Mouse (Mus musculus) embryonic facial prominence, embryonic 13.5 days (tissue): ENCODE results near the gene Ola1. TPM values are rescaled to one million over a fixed set of nuclear protein-coding genes. Genes with fewer than 3 reads are reported as not detected.

Experiments used
- ATAC-seq: fragments of 200-750 bp; cut with Nextera tagmentation; 2 replicates; pipeline ENCODE4 v1.8.0; 2017; ENCODE audit warnings: low read depth; ENCODE audit not compliant: insufficient number of reproducible peaks, insufficient read depth, low FRiP score, low TSS enrichment
- H3K27ac ChIP-seq: fragments of 300-500 bp; sonication (generic); 2 replicates; pipeline ENCODE4 v1.5.1; 2015; ENCODE audit warnings: moderate library complexity, mild to moderate bottlenecking, inconsistent platforms
- H3K27me3 ChIP-seq: fragments of 300-500 bp; sonication (generic); 2 replicates; pipeline ENCODE4 v1.6.1; 2015; ENCODE audit warnings: mild to moderate bottlenecking, inconsistent platforms
- H3K36me3 ChIP-seq: fragments of 300-500 bp; sonication (generic); 2 replicates; pipeline ENCODE4 v1.6.1; 2015; ENCODE audit warnings: mild to moderate bottlenecking, inconsistent platforms
- H3K4me1 ChIP-seq: fragments of 300-500 bp; sonication (generic); 2 replicates; pipeline ENCODE4 v1.6.1; 2015; ENCODE audit warnings: inconsistent platforms
- H3K4me2 ChIP-seq: fragments of 300-500 bp; sonication (generic); 2 replicates; pipeline ENCODE4 v1.6.1; 2015; ENCODE audit warnings: moderate library complexity, mild to moderate bottlenecking, inconsistent platforms
- H3K4me3 ChIP-seq: fragments of 300-500 bp; sonication (generic); 2 replicates; pipeline ENCODE4 v1.5.1; 2015; ENCODE audit warnings: mild to moderate bottlenecking, inconsistent platforms
- H3K9ac ChIP-seq: fragments of 300-500 bp; sonication (generic); 2 replicates; pipeline ENCODE4 v1.6.1; 2015; ENCODE audit warnings: mild to moderate bottlenecking, inconsistent platforms
- H3K9me3 ChIP-seq: fragments of 300-500 bp; sonication (generic); 2 replicates; pipeline ENCODE4 v1.6.1; 2016; ENCODE audit warnings: inconsistent platforms
- WGBS: fragments of 180-500 bp; shearing (Covaris S2); methylation state at CpG from one replicate; pipeline ENCODE4 v1.1.7; 2015; ENCODE audit warnings: mixed read lengths; 5-methylcytosine and 5-hydroxymethylcytosine counted together
- polyA plus RNA-seq: library from polyadenylated mRNA; unstranded; fragments of >200 nt; fragmentation: Nextera tagmentation; extraction: Ambion mirVana; gene quantifications from 2 replicates; pipeline ENCODE4 v1.2.1, GENCODE M21; 2015

Gene Ola1
- polyA plus RNA-seq, 1 experiment from 2014 or later = 118 TPM

GRCm38 (mm10) chr2:73146111-73146510 is 72.6 kb downstream of the Ola1 start:
- H3K27me3 ChIP-seq = no peaks in the 10 kb centered on the region
- H3K27ac ChIP-seq = no peak overlapping the region
- no peak overlapping the region for H3K9ac ChIP-seq
- H3K4me1 ChIP-seq = 0 out of 2 replicates have a peak, but pooled peaks cover 3% of the 10 kb centered on the region
- no peak for ATAC-seq
- H3K4me2 ChIP-seq = no peak overlapping the region
- H3K9me3 ChIP-seq = no peaks in the 10 kb centered on the region
- 77% methylated on average over 2 of the region's 2 CpGs for WGBS
- H3K36me3 ChIP-seq = no peaks in the 10 kb centered on the region
- no peak overlapping the region for H3K4me3 ChIP-seq

GRCm38 (mm10) chr2:73143732-73144131 is 75.0 kb downstream of the Ola1 start:
- Histone ChIP-seq H3K4me3 (no peak overlapping the region), H3K4me1 (peaks cover 9% of the 10 kb centered on the region; the same call in 1 of the 2 replicates), H3K9ac (no peak overlapping the region), H3K27me3 (no peaks in the 10 kb centered on the region), H3K27ac (no peak overlapping the region), H3K9me3 (no peaks in the 10 kb centered on the region), H3K36me3 (no peaks in the 10 kb centered on the region), H3K4me2 (no peak overlapping the region)
- WGBS = 57% methylated on average over 2 of the region's 2 CpGs
- ATAC-seq = no peak

GRCm38 (mm10) chr2:73142832-73143470 is 75.8 kb downstream of the Ola1 start:
- Histone ChIP-seq H3K27me3 (no peaks in the 10 kb centered on the region), H3K9me3 (no peaks in the 10 kb centered on the region), H3K9ac (no peak overlapping the region), H3K4me1 (peaks cover 9% of the 10 kb centered on the region; the same call in 1 of the 2 replicates), H3K4me2 (no peak overlapping the region), H3K4me3 (no peak overlapping the region), H3K36me3 (no peaks in the 10 kb centered on the region), H3K27ac (no peak overlapping the region)
- 30% methylated on average over 7 of the region's 7 CpGs for WGBS
- ATAC-seq = no peak

- 85% methylated on average over 2 of the region's 2 CpGs for WGBS
These were observed 85.8 kb downstream of the Ola1 start for GRCm38 (mm10) chr2:73132897-73133296.

GRCm38 (mm10) chr2:73127686-73128085 is 91.0 kb downstream of the Ola1 start:
- no peaks in the 10 kb centered on the region for H3K27me3 ChIP-seq
- no peaks in the 10 kb centered on the region for H3K36me3 ChIP-seq
- H3K27ac ChIP-seq = no peak overlapping the region
- H3K4me1 ChIP-seq = peaks cover 16% of the 10 kb centered on the region
- no peak for ATAC-seq
- no peak overlapping the region for H3K9ac ChIP-seq
- H3K9me3 ChIP-seq = no peaks in the 10 kb centered on the region
- no peak overlapping the region for H3K4me2 ChIP-seq
- 12% methylated on average over 1 of the region's 1 CpGs for WGBS
- H3K4me3 ChIP-seq = no peak overlapping the region

More at GRCm38 (mm10) chr2:73132897-73133296, 85.8 kb downstream of the Ola1 start:
- no peaks in the 10 kb centered on the region for H3K27me3 ChIP-seq
- no peak for ATAC-seq
- no peak overlapping the region for H3K4me2 ChIP-seq
- H3K36me3 ChIP-seq = no peaks in the 10 kb centered on the region
- peaks cover under 1% of the 10 kb centered on the region; the same call in 1 of the 2 replicates for H3K4me1 ChIP-seq
- no peak overlapping the region for H3K9ac ChIP-seq
- no peaks in the 10 kb centered on the region for H3K9me3 ChIP-seq
- no peak overlapping the region for H3K4me3 ChIP-seq
- no peak overlapping the region for H3K27ac ChIP-seq

GRCm38 (mm10) chr2:73118781-73119180 is 99.9 kb downstream of the Ola1 start:
- Histone ChIP-seq H3K27me3 (no peaks in the 10 kb centered on the region), H3K9me3 (no peaks in the 10 kb centered on the region), H3K4me3 (no peak overlapping the region), H3K9ac (no peak overlapping the region), H3K27ac (no peak overlapping the region), H3K4me1 (peaks cover 6% of the 10 kb centered on the region; the same call in 1 of the 2 replicates), H3K4me2 (no peak overlapping the region), H3K36me3 (no peaks in the 10 kb centered on the region)
- WGBS = 81% methylated on average over 2 of the region's 2 CpGs
- ATAC-seq = no peak

- no peak overlapping the region for H3K4me3 ChIP-seq
- 88% methylated on average over 5 of the region's 5 CpGs for WGBS
- no peaks in the 10 kb centered on the region for H3K4me1 ChIP-seq
- no peaks in the 10 kb centered on the region for H3K27me3 ChIP-seq
- H3K4me2 ChIP-seq = no peak overlapping the region
- H3K27ac ChIP-seq = no peak overlapping the region
- no peaks in the 10 kb centered on the region for H3K36me3 ChIP-seq
- no peak overlapping the region for H3K9ac ChIP-seq
- H3K9me3 ChIP-seq = 0 out of 2 replicates have a peak, but pooled peaks cover 2% of the 10 kb centered on the region
- no peak for ATAC-seq
These were observed 111.6 kb downstream of the Ola1 start for GRCm38 (mm10) chr2:73107089-73107488.

GRCm38 (mm10) chr2:73096491-73096890 is 122.2 kb downstream of the Ola1 start:
- H3K4me1 ChIP-seq = no peaks in the 10 kb centered on the region
- H3K4me2 ChIP-seq = no peak overlapping the region
- ATAC-seq = no peak
- H3K27me3 ChIP-seq = no peaks in the 10 kb centered on the region
- no peak overlapping the region for H3K4me3 ChIP-seq
- peaks cover 10% of the 10 kb centered on the region; the same call in 1 of the 2 replicates for H3K36me3 ChIP-seq
- no peak overlapping the region for H3K9ac ChIP-seq
- no peaks in the 10 kb centered on the region for H3K9me3 ChIP-seq
- WGBS = 71% methylated on average over 3 of the region's 3 CpGs
- no peak overlapping the region for H3K27ac ChIP-seq

GRCm38 (mm10) chr2:73095300-73095699 is 123.4 kb downstream of the Ola1 start:
- Histone ChIP-seq H3K36me3 (peaks cover 10% of the 10 kb centered on the region; the same call in 1 of the 2 replicates), H3K4me3 (no peak overlapping the region), H3K4me2 (no peak overlapping the region), H3K27me3 (no peaks in the 10 kb centered on the region), H3K27ac (no peak overlapping the region), H3K4me1 (no peaks in the 10 kb centered on the region; the same call in 1 of the 2 replicates), H3K9me3 (no peaks in the 10 kb centered on the region), H3K9ac (no peak overlapping the region)
- no peak for ATAC-seq
- 76% methylated on average over 2 of the region's 2 CpGs for WGBS

- peaks cover 10% of the 10 kb centered on the region; the same call in 1 of the 2 replicates for H3K36me3 ChIP-seq
- WGBS = 85% methylated on average over 6 of the region's 6 CpGs
- H3K4me2 ChIP-seq = no peak overlapping the region
- no peaks in the 10 kb centered on the region; the same call in 1 of the 2 replicates for H3K4me1 ChIP-seq
- H3K9me3 ChIP-seq = no peaks in the 10 kb centered on the region
- no peak overlapping the region for H3K27ac ChIP-seq
- ATAC-seq = no peak
- H3K4me3 ChIP-seq = no peak overlapping the region
- no peaks in the 10 kb centered on the region for H3K27me3 ChIP-seq
- no peak overlapping the region for H3K9ac ChIP-seq
These were observed 125.7 kb downstream of the Ola1 start for GRCm38 (mm10) chr2:73093032-73093431.

- ATAC-seq = no peak
- H3K27ac ChIP-seq = 0 out of 2 replicates have a peak overlapping the region, but pooled peaks have one; percentile 23
These were observed 127.4 kb downstream of the Ola1 start for GRCm38 (mm10) chr2:73091302-73091701.

GRCm38 (mm10) chr2:73087641-73088040 is 131.1 kb downstream of the Ola1 start:
- ATAC-seq = no peak
- H3K9me3 ChIP-seq = no peaks in the 10 kb centered on the region
- no peak overlapping the region for H3K4me3 ChIP-seq
- peaks cover 6% of the 10 kb centered on the region; the same call in 1 of the 2 replicates for H3K36me3 ChIP-seq
- H3K27me3 ChIP-seq = no peaks in the 10 kb centered on the region
- H3K4me1 ChIP-seq = peaks cover 8% of the 10 kb centered on the region
- H3K27ac ChIP-seq = no peak overlapping the region
- 58% methylated on average over 3 of the region's 3 CpGs for WGBS
- H3K4me2 ChIP-seq = no peak overlapping the region
- no peak overlapping the region for H3K9ac ChIP-seq

More at GRCm38 (mm10) chr2:73091302-73091701, 127.4 kb downstream of the Ola1 start:
- no peaks in the 10 kb centered on the region for H3K9me3 ChIP-seq
- peaks cover 10% of the 10 kb centered on the region; the same call in 1 of the 2 replicates for H3K36me3 ChIP-seq
- no peak overlapping the region for H3K4me3 ChIP-seq
- H3K9ac ChIP-seq = no peak overlapping the region
- no peaks in the 10 kb centered on the region for H3K27me3 ChIP-seq
- no peak overlapping the region for H3K4me2 ChIP-seq
- no peaks in the 10 kb centered on the region; the same call in 1 of the 2 replicates for H3K4me1 ChIP-seq
- 80% methylated on average over 8 of the region's 8 CpGs for WGBS
